Mouse (Mus musculus): ENCODE results near the gene E130308A19Rik. TPM values are rescaled to one million over a fixed set of nuclear protein-coding genes. Genes with fewer than 3 reads are reported as not detected.

The E130308A19Rik gene
- polyA plus RNA-seq, 1 experiment: 5.7 TPM

DNA sequence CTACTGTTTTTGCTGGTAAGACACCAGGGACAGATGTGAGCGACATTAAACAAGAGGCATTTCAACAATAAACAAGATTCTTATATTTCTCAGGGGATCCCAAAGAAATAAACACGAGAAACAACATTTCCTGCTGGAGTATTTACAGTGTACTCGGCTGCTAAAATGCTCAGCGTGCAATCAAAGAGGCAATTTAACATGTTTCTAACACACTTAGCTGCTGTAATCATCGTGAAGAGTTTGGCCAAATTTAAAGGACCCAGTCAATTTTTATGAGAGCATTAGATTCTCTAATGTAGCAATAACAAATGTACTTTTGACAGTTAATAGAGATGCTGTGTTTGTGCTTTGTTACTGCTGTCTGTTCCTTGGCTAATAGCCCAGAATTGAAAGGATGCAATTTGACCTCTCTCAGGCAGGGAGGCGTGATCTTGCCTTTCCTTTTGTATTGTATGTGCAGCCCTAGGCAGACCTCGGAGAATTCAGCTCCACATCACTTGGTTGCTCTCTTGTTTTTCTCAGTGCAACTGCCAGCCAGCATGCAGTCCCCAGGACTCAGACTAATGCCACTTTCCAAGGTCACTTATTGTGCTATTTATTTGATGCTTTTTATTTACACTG is 139.5 kb downstream of the E130308A19Rik start:
- TF ChIP-seq GATA1 (IDR thresholded peaks at IDR 0.05; ENCODE audit: low read length): no peak

- TF ChIP-seq GATA1 (IDR thresholded peaks at IDR 0.05; ENCODE audit: low read length): no peak
Observed at GRCm38 (mm10) chr4:59767717-59768116, 141.7 kb downstream of the E130308A19Rik start.

- TF ChIP-seq GATA1 (IDR thresholded peaks at IDR 0.05; ENCODE audit: low read length): no peak
Observed at GRCm38 (mm10) chr4:59772171-59772879, 146.3 kb downstream of the E130308A19Rik start.

DNA sequence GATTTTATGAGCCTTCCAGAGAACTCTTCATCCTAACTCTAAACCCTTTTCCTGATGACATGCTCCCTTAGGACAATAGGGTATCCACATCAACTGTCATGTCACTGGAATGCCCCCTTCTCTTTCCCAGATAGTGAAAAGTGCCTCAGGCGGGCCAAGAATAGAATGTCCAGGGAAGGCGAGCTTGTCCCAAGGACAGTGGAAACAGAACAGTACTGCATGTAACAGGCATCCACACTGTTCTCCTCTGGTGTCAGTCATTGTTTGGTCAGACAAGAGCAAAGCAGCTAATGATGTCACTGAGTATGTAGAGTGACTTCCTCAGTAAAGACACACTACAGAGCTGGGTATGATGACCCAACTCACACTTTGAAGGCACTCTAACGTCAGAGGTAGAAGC is 151.8 kb downstream of the E130308A19Rik start:
- TF ChIP-seq GATA1 (IDR thresholded peaks at IDR 0.05; ENCODE audit: low read length): no peak

- no peak for TF ChIP-seq GATA1 (IDR thresholded peaks at IDR 0.05; ENCODE audit: low read length)
Observed at GRCm38 (mm10) chr4:59780568-59780967, 154.6 kb downstream of the E130308A19Rik start.

DNA sequence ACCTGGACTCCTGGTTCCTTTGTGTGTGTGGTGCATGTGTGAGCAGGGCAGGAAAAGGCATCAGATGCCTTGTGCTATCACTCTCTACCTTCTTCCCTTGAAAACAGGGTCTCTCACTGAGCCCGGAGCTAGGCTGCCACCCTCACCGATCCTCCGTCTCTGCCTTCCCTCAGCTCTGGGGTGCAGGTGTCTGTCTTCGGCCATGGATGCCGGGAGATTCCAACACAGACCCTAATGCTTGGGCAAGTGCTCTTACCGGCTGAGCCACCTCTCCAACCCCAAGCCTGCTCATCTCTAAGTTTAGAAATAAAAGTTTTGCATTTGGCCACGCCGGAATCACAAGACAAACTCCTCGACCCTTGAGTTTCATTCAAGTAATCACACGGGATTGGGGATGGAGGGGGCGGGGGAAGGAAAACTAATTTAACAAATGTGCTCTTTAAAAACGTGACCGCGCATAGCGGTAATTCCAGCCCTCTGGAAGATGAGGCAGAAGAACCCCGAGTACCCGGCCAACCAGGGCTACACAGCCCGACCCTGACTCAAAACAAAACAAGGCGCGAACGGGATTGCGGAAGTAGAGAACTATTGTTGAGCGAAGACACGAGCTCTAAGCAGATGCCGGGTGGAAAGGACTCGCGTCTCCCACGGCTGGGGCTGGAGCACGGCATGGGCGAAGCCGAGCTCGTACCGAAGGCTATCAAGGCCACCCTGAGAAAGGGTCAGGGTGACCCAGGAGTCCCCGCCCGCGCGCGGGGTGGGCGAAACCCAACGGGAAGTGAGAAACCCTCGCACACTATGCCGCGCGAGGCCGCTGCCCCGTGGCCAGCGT is 157.1 kb downstream of the E130308A19Rik start:
- TF ChIP-seq GATA1 (IDR thresholded peaks at IDR 0.05; ENCODE audit: low read length): no peak

GRCm38 (mm10) chr4:59783685-59784279 is 157.8 kb downstream of the E130308A19Rik start:
- no peak for TF ChIP-seq GATA1 (IDR thresholded peaks at IDR 0.05; ENCODE audit: low read length)

- no peak for TF ChIP-seq GATA1 (IDR thresholded peaks at IDR 0.05; ENCODE audit: low read length)
Observed at GRCm38 (mm10) chr4:59785412-59785811, 159.4 kb downstream of the E130308A19Rik start.

DNA sequence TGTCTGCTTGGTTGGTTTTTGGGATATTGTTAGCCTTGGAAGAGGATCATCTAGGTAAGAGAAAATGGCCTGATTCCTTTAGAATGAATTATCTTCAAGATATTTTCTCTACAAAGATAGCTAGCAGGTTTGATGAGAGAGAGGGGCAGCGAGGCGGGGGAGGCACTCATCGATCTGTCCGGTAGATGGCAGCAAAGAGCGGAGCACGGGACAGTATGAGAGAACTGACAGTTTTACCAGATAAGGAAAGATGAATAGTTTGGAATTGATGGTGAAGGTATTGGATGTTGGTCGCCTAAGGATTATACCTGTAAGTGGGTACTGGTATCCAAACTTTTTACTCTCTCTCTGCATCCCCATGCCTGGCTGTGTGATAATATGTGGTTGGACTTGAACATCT is 160.7 kb downstream of the E130308A19Rik start:
- no peak for TF ChIP-seq GATA1 (IDR thresholded peaks at IDR 0.05; ENCODE audit: low read length)

DNA sequence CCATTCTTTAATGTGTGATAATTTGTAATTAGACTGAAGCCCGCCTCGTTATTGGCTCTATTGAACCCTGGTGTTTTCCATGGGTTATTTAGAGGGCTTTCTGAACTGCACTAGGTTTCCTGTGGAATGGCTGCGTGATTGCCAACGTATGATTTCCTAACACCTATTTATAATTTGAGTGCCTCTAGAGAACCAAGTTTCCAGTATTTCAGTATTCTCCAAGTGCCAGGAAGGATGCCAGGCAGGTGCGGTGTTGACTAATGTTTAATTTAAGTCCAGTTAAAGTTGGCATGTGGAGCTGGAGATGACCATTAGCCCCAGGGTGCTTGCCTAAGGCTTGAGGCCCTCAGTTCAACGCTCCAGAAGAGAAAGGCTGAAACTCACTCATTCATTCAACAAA is 161.1 kb downstream of the E130308A19Rik start:
- no peak for TF ChIP-seq GATA1 (IDR thresholded peaks at IDR 0.05; ENCODE audit: low read length)

DNA sequence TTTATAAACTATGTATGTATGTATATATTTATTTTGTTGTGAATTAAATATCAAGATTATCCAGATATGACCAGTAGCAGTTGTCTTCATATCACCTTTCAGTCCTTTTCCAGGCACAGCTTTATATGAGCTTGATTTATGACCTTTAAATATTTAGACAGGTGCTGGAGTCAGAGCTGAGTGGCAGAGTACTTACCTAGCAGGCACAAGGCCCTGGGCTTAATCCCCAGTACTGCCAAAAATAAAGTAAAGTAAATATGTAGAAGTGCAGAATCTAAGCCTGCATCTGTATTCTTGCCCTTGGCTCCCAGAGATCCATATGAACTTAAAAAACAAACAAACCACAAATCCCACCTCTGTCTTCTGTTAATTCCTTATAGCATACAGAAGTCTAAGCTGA is 163.0 kb downstream of the E130308A19Rik start:
- no peak for TF ChIP-seq GATA1 (IDR thresholded peaks at IDR 0.05; ENCODE audit: low read length)

DNA sequence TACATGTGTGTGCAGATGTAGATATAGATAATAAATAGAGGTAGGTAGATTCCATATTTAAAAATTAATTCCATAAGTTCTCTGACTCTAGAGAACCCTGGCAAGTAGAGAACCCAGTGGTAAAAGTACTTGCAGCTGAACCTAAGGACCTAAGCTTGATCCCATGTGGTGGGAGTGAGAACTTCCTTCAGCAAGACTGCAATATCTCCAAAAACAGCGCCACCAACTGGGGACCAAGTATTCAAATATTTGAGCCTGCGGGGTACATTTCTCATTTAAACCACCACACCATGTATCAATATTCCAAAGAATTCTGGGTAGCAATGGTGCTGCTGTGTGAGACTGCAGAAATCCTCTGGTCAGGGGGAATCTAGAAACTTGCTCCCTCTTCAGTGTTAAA is 168.1 kb downstream of the E130308A19Rik start:
- no peak for TF ChIP-seq GATA1 (IDR thresholded peaks at IDR 0.05; ENCODE audit: low read length)

DNA sequence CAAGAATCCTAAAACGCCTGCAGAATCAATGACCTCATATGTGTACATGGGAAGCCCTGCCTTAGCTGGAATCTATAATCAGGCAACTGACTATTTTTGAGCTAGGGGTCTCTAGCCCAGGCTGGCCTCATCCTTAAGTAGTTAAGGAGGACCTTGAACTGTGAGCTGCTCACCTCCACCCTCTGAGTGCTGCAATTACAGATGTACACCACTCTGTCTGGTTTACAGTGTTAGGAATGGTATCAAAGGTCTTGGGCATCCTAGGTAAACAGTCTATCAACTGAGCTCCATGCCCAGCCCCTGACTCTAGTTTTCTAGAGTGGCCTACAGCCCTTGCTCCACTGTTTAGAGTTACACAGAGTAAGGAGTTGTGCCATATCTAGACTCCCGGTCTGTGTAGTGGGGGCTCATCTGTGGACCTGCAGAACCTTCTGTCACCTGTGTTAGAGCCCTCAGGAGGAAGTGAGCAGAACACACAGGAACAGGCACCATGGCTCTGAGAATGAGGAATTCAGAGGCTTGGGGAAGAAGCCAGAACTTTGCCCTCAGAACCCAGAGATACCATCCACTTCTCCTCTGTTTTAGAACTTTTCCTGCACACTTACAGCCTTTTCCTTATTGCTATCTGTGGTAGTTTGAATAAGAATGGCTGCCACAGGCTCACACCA is 169.9 kb downstream of the E130308A19Rik start:
- no peak for TF ChIP-seq GATA1 (IDR thresholded peaks at IDR 0.05; ENCODE audit: low read length)

DNA sequence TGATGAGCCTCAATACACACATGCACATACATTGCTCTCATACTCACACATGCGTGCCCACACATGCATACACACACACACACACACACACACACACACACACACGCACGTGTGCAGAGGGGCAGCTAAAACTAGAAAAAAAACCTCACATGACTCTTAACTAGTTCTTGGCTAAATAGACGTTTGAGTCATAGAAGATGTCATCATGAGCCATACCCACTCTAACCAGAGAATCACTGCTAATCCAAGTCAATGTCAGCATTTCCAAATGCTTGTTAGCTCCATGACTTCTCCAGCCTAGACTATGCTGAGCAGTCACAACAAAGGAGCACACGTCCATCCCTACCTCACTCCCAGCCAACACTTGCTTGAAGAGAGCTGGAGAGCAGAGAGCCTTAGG is 174.2 kb downstream of the E130308A19Rik start:
- no peak for TF ChIP-seq GATA1 (IDR thresholded peaks at IDR 0.05; ENCODE audit: low read length)

- no peak for TF ChIP-seq GATA1 (IDR thresholded peaks at IDR 0.05; ENCODE audit: low read length)
Observed at GRCm38 (mm10) chr4:59801489-59801888, 175.5 kb downstream of the E130308A19Rik start, which contains the start of gene Inip. Gene Inip (minus strand): TSS chr4:59801589.
